Mouse (Mus musculus): Measurements from ENCODE around the gene Dppa5a. TPM values are rescaled to one million over a fixed set of nuclear protein-coding genes. Genes with fewer than 3 reads are reported as not detected.
"Not testable (repeated sequence)": the region's sequence is repeated elsewhere in the genome, so short reads cannot be mapped to it uniquely, and the experiment has no call there.

Gene Dppa5a
- polyA plus RNA-seq, 1 experiment = 0.47 TPM

DNA sequence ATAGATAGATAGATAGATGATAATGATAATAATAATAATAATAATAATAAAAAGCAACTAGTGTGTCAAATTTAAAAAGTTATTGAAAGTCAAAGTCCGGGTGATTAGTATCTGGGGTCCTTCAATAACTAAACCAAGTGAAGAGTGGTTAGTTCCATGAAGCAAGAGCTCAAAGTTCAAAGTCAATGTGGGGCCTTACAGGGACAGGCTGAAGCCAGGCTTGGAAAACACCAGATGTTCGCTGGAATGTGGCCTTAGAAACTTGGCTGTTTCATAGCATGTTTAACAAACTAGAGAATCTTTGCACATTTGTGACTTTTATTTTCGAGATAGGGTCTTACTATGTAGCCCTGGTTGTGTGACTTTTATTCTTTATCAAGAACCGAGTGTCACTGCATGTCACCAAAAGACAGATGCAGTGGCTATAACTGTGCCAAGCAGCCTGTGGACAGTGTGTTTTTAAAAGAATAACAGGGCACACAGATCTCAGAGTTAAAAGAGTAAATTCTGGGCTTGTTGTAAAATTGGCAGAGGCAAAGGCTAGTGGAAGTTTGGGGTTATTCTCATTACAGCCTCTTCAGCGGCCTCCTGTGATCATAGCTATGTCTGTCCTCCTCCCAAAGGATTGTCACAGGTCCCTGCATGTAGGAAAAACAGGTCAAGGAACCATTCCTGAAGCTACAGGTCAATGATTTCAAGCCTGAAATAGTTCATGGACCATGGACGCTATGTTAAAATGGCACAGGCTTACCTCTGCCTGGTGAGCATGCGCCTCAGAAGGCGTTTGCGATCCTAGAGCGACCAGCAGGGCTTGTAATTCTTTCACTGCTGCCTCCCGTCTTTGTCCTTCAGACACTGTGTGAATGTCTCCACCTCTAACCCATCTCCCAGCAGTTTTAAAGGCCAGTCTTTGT is 13.1 kb downstream of the Dppa5a start:
- Histone ChIP-seq H3K27me3 (ENCODE audit: control insufficient read depth, insufficient read depth, low read length) (no peaks in the 10 kb centered on the region), H3K27ac (ENCODE audit: control insufficient read depth, insufficient read depth, low read depth, low read length) (no peak overlapping the region), H3K4me3 (ENCODE audit: control insufficient read depth, low read depth, low read length) (no peak overlapping the region), H3K4me1 (ENCODE audit: control insufficient read depth, insufficient read depth, low read length) (no peaks in the 10 kb centered on the region), H3K36me3 (ENCODE audit: control insufficient read depth, insufficient read depth, low read length) (no peaks in the 10 kb centered on the region)
- TF ChIP-seq CTCF (IDR thresholded peaks at IDR 0.05; ENCODE audit: control insufficient read depth, insufficient read depth, insufficient replicate concordance, low read depth, low read length) (no peak), POLR2A (IDR thresholded peaks at IDR 0.05; ENCODE audit: control insufficient read depth, low read depth, low read length) (no peak)

DNA sequence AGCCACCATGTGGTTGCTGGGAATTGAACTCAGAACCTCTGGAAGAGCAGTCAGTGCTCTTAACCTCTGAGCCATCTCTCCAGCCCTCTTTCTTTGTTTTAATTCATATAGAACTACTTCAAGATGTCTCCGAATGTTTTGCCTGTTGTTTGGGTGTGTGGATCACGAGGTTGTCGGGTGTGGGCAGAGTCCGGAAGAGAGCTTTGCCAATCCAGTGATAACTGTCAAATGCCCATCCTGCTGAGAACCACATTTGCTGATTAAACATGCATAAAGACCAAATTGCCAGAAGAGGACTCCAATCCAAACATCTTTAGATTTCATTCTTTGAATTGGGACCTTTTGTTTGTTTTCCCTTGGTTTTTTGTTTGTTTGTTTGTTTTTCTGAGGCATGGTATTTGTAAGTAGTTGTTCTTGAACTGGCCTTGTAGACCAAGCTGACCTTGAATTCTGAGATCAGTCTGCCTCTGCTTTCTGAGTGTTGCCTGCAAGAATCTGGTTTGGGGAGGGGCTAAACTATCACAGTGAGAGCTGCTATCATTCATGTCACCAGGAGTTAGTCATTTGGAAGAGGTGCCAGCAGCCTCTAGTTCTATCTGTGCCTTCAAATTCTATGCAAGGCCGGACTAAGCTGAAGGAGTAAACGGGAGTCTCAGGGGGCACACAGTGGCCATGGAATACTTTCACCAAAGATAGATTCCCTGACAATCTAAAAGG is 16.3 kb downstream of the Dppa5a start:
- H3K4me1 ChIP-seq (ENCODE audit: control insufficient read depth, insufficient read depth, low read length) = no peaks in the 10 kb centered on the region
- H3K36me3 ChIP-seq (ENCODE audit: control insufficient read depth, insufficient read depth, low read length) = no peaks in the 10 kb centered on the region
- no peak overlapping the region for H3K4me3 ChIP-seq (ENCODE audit: control insufficient read depth, low read depth, low read length)
- H3K27me3 ChIP-seq (ENCODE audit: control insufficient read depth, insufficient read depth, low read length) = no peaks in the 10 kb centered on the region
- no peak overlapping the region for H3K27ac ChIP-seq (ENCODE audit: control insufficient read depth, insufficient read depth, low read depth, low read length)
- TF ChIP-seq CTCF (IDR thresholded peaks at IDR 0.05; ENCODE audit: control insufficient read depth, insufficient read depth, insufficient replicate concordance, low read depth, low read length) (no peak), POLR2A (IDR thresholded peaks at IDR 0.05; ENCODE audit: control insufficient read depth, low read depth, low read length) (no peak)

DNA sequence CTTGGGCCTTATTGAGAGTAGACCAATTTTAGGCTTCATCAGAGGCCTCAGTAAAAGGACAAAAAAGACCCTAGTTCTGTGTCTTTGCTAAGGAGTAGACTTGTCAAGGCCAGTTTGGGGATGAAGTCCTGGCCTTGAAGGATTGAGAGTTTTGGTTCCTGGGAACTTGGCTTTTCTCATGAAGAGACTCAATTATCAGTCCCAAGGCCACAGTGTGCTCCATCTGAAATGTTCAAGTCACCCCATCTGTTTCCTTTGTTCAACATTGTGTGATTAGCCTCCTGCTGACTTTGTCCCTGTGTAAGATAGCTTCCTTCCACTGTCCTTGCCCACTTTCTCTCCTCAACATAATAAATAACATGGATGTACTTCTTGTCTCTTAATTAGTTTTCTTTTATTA is 18.0 kb downstream of the Dppa5a start:
- H3K36me3 ChIP-seq (ENCODE audit: control insufficient read depth, insufficient read depth, low read length); H3K4me3 ChIP-seq (ENCODE audit: control insufficient read depth, low read depth, low read length); H3K27me3 ChIP-seq (ENCODE audit: control insufficient read depth, insufficient read depth, low read length); H3K4me1 ChIP-seq (ENCODE audit: control insufficient read depth, insufficient read depth, low read length); H3K27ac ChIP-seq (ENCODE audit: control insufficient read depth, insufficient read depth, low read depth, low read length): not testable (repeated sequence)

DNA sequence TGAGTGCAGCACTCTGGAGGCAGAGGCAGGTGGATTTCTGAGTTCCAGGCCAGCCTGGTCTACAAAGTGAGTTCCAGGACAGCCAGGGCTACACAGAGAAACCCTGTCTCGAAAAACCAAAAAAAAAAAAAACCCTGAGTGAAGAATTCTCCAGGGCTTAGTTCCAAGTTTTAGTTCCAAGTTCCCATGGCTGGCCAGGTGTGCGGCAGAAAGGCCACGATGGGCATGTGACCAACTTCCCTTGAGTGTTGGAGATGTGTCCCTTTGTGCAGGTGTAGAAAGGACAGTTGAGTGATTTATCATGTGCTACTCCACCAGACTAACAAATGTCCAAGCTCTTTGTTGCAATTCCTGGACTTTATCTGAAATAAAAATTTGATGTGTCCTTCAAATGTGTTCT is 18.8 kb downstream of the Dppa5a start:
- not testable (repeated sequence) for H3K36me3 ChIP-seq (ENCODE audit: control insufficient read depth, insufficient read depth, low read length); H3K4me1 ChIP-seq (ENCODE audit: control insufficient read depth, insufficient read depth, low read length); H3K27me3 ChIP-seq (ENCODE audit: control insufficient read depth, insufficient read depth, low read length); H3K4me3 ChIP-seq (ENCODE audit: control insufficient read depth, low read depth, low read length)
- H3K27ac ChIP-seq (ENCODE audit: control insufficient read depth, insufficient read depth, low read depth, low read length) = peak overlapping the region; percentile 63; the same call in 1 of the 2 replicates

DNA sequence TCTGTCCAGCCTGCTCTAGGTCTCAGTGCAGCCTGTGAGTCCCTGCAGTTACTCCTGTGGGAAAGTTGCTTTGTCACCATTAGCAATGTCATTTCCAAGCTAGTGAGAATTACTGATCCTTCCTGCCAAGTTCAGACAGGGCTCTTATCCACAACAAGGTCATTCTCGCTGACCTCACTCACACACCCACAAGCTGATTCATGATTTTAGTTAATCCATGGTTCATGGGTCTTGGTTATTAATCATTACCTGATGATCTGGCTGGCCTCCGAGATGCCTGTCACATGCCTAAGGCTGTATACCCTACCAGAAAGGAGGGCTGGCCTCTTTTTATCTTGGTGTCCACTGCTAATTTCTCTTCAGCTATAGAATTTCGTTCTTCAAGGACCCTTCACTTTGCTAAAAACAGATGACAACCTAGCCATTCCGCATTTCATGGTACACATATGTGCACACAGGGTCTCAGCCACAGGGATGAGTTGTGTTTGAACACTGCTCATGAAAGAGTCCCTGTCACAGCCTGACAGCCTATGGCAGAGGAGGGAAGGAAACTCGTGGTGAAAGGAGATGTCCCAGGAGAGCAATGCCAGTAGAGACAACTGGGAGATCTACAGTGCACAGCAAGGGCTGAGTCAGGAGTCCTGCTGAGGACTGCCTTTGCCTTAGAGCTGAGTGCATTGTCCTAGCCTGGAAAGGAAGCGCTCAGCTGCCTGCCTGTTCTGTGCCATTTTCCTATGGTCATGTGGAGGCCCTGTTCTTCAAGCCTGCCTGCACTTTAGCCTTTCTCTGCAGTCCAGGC is 19.6 kb downstream of the Dppa5a start:
- not testable (repeated sequence) for H3K27me3 ChIP-seq (ENCODE audit: control insufficient read depth, insufficient read depth, low read length); H3K4me3 ChIP-seq (ENCODE audit: control insufficient read depth, low read depth, low read length); H3K36me3 ChIP-seq (ENCODE audit: control insufficient read depth, insufficient read depth, low read length); H3K4me1 ChIP-seq (ENCODE audit: control insufficient read depth, insufficient read depth, low read length)
- H3K27ac ChIP-seq (ENCODE audit: control insufficient read depth, insufficient read depth, low read depth, low read length) = peak overlapping the region; percentile 63

DNA sequence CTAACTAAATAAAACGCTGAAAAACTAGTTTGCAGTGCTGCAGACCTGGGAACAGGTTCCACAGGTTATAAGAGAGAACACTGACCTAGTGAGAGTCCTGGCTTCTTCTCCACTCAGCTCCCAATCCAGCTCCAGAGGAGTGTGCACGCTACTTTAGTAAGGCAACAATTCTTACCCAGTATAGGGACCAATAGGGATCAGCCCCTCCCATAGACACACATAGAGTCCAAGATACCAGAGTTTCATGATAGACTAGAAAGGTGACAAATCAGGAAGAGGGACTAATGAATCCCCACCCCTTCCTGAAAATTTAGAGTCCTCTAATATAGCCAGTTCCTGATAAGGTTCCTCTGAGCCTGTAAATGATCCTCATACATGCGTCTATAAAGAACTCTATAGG is 21.0 kb downstream of the Dppa5a start:
- H3K36me3 ChIP-seq (ENCODE audit: control insufficient read depth, insufficient read depth, low read length) = no peaks in the 10 kb centered on the region
- TF ChIP-seq POLR2A (IDR thresholded peaks at IDR 0.05; ENCODE audit: control insufficient read depth, low read depth, low read length) (no peak), CTCF (IDR thresholded peaks at IDR 0.05; ENCODE audit: control insufficient read depth, insufficient read depth, insufficient replicate concordance, low read depth, low read length) (no peak)
- no peaks in the 10 kb centered on the region for H3K27me3 ChIP-seq (ENCODE audit: control insufficient read depth, insufficient read depth, low read length)
- no peaks in the 10 kb centered on the region for H3K4me1 ChIP-seq (ENCODE audit: control insufficient read depth, insufficient read depth, low read length)
- H3K27ac ChIP-seq (ENCODE audit: control insufficient read depth, insufficient read depth, low read depth, low read length) = no peak overlapping the region
- H3K4me3 ChIP-seq (ENCODE audit: control insufficient read depth, low read depth, low read length) = no peak overlapping the region

DNA sequence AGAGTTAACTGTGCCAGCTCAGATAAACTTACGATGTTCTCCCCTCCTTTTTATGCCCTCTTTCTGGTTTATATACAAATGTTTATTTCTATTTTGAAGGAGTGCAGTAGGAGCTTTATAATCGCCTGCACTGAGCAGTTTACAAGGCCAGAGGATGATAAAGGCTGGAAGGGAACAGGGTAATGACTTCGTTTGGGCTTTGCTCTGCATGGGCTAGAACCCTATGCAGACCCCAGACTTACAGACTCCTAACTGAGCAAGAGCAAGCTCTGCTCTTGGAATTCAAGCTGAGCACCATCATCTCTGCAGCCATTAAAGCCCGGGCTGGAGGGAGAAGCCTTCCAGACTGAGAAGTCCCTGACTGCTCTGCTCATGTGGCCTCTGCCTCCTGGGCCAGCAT is 22.7 kb downstream of the Dppa5a start:
- not testable (repeated sequence) for H3K27me3 ChIP-seq (ENCODE audit: control insufficient read depth, insufficient read depth, low read length); H3K36me3 ChIP-seq (ENCODE audit: control insufficient read depth, insufficient read depth, low read length); H3K4me3 ChIP-seq (ENCODE audit: control insufficient read depth, low read depth, low read length); H3K27ac ChIP-seq (ENCODE audit: control insufficient read depth, insufficient read depth, low read depth, low read length); H3K4me1 ChIP-seq (ENCODE audit: control insufficient read depth, insufficient read depth, low read length)

DNA sequence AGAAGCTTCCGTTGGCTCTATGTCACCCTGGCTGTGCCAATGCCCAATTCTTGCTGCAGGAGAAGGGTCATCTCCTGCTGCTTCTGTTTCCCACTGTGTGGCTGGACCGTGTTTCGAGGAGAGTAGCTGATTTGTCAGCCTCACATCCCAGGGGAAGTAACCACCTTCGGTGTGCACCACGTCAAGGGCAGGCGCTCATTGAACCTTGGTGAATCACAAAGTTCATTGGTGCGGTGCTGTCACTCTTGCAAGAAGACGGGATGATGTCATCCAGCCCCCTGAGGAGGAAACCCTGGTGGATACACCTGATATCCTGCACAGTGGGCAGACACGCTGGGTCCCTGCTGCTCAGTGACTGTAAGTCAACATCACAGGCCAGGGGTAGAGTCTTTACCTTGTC is 24.9 kb downstream of the Dppa5a start:
- H3K27me3 ChIP-seq (ENCODE audit: control insufficient read depth, insufficient read depth, low read length); H3K27ac ChIP-seq (ENCODE audit: control insufficient read depth, insufficient read depth, low read depth, low read length); H3K4me3 ChIP-seq (ENCODE audit: control insufficient read depth, low read depth, low read length): not testable (repeated sequence)

DNA sequence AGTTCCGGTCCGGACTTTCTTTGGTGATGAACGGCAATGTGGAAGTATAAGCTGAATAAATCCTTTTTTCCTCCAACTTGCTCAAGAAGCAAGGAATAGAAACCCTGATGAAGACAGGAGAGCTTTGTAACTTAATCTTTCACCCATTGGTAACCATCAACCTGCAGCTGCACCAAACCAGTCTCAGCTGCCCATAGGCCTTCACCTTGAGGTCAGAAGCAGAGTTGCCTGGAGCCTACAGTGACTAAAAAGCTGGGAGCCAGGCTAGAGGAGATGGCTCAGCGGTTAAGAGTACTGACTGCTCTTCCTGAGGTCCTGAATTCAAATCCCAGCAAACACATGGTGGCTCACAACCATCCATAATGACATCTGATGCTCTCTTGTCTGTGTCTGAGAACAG is 25.5 kb downstream of the Dppa5a start:
- H3K27ac ChIP-seq (ENCODE audit: control insufficient read depth, insufficient read depth, low read depth, low read length); H3K4me1 ChIP-seq (ENCODE audit: control insufficient read depth, insufficient read depth, low read length); H3K36me3 ChIP-seq (ENCODE audit: control insufficient read depth, insufficient read depth, low read length); H3K27me3 ChIP-seq (ENCODE audit: control insufficient read depth, insufficient read depth, low read length); H3K4me3 ChIP-seq (ENCODE audit: control insufficient read depth, low read depth, low read length): not testable (repeated sequence)

More for the DNA sequence above, 24.9 kb downstream of the Dppa5a start:
- not testable (repeated sequence) for H3K4me1 ChIP-seq (ENCODE audit: control insufficient read depth, insufficient read depth, low read length); H3K36me3 ChIP-seq (ENCODE audit: control insufficient read depth, insufficient read depth, low read length)
